Mouse (Mus musculus): ENCODE data around the gene Irs2. TPM values are rescaled to one million over a fixed set of nuclear protein-coding genes. Genes with fewer than 3 reads are reported as not detected.

Irs2 gene
- total RNA-seq, 2 experiments from 2014 or later, result 15.8 to 16.5 TPM

DNA sequence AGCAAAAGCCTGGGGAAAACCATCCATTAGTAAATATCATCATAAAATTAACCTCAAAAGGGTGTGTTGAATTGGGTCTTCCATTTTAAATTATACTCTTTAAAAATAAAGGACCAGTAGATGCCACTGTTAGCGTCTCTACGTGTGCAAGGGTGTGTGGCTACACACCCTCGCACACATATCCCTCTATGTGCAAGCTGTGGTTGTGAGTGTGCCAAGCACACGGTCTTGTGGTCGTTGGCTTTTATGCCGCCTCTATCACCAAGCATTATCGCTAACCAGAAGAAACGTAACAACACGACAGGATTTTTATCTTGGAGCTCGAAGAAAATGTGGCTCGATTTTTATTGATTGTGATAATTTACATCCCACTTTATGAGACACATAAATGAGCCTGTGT is 2.1 kb upstream of the Irs2 start:
- no peak for DNase-seq (ENCODE audit: low spot score in 2 of 2)

DNA sequence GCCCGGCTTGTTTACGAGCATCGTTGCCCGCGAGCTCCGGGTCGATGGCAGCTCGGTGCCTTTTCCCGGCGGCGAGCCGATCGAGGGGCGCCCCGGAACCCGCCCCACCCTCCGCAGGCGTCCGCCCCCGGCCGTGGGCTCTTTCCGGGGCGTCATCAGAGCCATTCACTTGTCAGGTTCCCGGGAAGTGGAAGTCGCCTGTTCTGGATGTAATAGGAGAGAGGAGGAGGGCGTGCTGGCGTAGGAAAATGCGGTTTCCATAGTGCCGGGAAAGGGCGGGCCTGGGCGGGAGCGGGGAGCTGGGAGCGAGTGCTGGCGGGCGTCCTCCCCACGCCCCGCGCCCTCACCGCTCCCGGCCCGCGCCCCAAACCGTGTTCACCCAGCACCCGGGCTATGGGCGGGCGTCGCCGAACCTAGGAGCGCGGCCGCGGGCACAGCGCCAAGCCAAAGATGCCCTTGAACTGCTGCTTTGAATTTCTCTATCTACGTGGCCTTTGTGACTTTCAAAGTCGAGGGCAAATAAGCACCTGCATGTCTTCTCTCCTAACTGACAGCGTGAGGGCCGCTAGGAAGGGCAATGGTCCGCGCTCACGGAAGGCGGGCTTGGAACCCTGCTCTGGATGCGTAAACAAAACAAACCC is 1.3 kb upstream of the Irs2 start:
- DNase-seq (ENCODE audit: low spot score in 2 of 2), result peak in 1 of 2 experiments; percentile 73

DNA sequence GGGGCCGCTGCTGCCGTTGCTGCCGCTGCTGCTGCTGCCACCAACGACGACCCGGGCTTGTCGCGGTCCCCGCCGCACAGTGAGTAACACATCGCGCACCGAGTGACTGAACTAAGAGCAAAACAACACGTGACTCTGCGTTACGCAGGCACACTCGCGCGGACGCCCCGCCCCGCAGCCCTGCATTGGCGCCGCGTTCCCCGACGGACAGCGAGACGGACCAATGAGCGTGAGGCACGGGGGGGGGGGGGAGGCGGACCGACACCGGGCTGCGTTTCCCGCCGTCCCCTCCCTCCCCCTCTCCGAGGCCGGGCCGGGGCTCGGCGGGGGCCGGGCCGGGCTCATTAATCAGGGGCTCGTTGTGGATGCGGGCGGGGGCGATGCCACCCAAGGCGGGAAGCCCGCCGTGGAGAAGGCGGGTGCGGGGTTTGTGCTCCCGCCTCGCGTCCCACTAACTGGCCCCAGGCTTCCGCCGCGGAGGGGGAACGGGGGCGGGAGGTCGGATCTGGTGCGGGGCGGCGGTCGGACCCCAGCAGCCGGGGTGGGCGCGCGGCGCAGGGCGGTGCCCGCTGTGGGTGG is 673 bp upstream of the Irs2 start:
- DNase-seq (ENCODE audit: low spot score in 2 of 2), result peak; percentile 95 to 97

DNA sequence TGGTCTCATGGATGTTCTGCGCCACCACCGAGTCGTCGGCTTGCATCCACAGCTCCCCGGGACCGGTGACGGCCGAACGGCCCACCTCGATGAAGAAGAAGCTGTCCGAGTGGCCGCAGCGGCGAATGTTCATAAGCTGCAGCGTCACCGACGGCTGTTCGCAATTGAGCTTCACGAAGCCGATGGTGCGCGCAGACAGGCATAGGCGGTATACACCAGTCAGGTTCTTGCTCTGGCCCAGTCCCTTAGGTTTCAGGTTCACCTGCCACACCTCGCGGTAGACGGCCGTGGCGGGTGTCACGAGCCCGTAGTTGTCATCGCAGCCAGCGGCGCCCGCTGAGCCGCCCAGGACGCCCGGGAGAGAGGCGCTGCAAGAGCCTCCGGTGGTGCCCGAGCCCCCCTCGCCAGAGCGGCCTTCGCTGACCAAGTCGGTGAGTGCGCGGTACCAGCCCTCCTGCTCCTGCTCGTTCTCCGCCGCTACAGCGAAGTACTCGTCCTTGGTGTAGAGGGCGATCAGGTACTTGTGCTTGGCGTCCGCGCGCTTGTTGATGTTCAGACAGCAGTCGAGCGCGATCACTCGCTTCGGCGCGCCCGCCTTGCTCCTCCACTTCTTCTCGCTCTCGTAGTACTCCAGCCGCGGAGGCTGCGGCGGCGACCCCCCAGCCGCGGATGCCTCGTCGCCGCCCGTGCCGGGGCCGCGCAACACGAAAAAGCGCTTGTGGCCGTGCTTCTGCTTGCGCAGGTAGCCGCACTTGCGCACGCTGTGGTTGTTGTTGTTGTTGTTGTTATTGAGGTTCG is 478 bp downstream of the Irs2 start:
- peak; percentile 40 to 63 for DNase-seq (ENCODE audit: low spot score in 2 of 2)

DNA sequence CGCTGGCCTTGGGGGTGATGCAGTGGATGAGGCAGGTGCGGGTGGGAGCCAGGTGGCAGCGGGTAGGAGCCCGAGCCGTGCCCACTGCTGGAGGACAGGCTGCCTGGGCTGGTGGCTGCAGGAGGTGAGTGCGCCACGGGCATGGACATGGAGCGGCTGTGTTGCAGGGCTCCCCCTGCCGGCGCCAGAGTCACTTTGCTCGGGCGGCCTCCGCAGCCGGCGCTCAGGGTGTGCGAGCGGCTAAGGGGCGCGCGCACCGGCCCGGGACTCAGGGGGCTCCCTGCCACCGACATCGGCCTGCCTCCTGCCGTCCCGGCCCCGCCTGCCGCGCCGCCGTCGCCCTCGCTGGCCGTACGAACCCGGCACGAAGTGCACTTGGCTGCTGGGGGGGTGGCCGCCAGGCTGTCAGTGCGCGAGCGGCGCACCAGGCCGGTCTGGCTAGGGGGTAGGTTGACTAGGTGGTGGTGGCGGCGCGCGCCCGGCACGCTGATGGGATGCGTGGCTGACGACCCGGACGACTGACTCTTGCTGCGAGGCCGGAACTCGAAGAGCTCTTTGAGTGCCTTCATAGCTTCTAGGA is 1.2 kb downstream of the Irs2 start:
- DNase-seq (ENCODE audit: low spot score in 2 of 2), result peak; percentile 80 to 89

DNA sequence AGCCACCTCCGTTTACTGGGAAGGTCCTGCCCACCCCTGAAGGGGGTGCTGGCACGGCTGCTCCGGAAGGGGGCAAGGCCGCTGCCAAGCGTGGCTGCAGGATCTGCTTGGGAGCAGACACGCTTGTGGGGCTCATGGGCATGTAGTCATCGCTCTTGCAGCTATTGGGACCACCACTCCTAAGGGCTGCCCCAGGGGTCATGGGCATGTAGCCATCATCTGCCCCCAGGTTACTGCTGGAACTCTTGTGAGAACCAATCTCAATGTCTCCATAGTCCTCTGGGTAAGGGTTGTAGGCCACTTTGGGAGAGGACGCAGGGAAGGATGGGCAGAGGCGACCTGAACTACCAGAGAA is 2.0 kb downstream of the Irs2 start:
- no peak for DNase-seq (ENCODE audit: low spot score in 2 of 2)

DNA sequence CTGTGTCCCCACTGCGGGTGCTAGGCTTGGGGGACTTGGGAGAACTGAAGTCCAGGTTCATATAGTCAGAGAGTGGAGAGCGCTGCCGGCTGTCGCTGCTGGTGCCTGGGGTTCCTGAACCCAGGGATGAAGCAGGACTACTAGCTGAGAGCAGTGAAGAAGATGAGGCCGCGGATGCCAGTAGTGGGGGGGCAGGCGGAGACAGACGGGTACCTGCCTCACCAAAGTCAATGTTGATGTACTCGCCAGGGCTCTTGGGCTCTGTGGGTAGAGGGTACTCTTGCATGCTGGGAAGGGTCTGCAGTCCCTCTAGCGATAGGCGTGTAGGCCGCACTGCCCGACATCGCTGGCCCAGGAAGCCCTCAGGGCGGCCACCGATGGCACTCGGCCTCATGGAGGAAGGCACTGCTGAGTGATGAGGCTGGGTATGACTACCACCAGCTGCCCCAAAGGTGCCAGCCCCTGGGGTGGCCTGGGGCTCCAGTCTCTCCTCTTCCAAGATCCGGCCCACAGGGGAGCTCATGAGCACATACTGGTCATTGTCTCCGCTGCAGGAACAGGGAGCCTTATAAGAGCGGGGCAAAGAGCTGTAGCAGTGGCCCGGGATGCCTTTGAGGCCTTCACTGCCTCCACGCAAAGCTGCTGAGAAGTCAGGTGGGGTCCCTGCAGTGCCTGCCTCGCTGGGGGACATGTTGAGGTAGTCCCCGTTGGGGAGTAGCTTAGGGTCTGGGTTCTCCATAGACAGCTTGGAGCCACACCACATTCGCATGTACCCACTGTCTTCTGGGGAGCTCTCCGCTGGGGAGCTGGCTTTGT is 2.6 kb downstream of the Irs2 start:
- DNase-seq (ENCODE audit: low spot score in 2 of 2), result peak in 1 of 2 experiments; percentile 20

DNA sequence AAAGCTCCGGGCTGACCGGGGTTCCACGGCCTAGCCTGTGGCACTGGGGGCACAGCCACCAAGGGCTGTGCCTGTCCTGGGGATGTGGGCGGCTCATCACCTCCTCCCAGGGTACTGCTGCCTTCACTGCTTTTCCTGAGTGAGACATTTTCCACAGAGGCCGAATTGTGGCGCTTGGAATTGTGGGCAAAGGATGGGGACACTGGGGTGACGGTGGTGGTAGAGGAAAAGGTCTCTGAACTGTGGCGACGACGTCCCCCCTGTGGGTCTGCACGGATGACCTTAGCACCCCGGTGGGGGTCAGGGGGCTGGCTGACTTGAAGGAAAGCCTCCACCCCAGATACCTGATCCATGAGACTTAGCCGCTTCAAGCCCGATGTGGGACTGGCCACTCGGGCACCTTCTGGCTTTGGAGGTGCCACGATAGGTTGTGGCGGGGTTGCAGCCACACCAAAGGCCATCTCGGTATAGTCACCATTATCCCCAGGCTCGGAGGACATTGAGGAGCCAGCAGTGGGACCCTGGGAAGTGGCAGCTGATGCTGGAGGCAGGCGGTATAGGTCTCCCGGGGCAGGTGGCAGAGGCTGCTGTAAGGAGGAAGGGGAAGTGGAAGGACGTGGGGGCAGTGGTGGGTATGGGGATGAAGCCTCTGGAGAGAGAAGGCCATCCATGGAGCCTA is 3.3 kb downstream of the Irs2 start:
- DNase-seq (ENCODE audit: low spot score in 2 of 2), result no peak

DNA sequence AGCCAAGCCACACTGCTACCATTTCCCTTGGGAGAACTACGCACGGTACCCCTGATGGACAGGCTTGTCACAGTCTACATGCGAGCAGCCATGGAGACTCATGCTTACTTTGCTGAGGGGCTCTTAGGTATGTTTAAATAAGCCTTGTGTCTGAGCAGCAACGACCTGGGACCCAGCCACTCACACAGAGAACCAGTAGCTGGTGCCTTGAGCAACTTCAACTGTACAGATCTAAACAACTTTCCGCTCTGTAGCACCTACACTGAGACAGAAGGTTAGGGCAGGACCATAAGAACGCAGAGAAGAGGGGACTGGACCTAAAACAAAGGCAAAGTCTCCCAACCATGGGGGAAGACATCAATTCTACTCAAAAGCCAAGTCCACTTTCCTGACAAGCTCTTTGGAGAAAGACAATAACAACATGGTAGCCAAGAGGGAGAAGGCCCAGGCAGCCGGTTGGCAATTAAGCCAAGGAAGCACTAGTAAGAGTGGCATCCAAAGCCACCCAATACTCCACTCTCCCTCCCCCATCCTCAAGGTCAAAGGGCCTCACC is 4.3 kb downstream of the Irs2 start:
- DNase-seq (ENCODE audit: low spot score in 2 of 2), result no peak

DNA sequence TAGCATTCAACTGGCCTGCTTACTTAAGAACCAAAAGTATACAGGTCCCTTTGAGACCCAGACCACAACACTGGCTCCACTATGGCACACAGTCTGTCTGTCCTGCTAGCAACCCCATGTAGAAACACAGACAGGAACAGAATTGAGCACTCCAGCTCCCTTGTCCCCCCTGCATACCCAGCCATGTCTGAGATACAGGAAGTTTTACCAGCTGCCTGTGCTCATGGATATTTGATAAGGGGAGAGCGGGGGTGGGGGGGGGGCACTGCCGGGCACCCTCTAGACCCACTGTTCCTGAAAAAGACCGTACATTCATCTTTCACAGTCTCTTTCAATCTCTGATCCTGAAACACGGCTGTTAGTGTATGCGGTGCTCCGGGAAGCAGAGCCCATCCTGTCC is 5.0 kb downstream of the Irs2 start:
- no peak for DNase-seq (ENCODE audit: low spot score in 2 of 2)

DNA sequence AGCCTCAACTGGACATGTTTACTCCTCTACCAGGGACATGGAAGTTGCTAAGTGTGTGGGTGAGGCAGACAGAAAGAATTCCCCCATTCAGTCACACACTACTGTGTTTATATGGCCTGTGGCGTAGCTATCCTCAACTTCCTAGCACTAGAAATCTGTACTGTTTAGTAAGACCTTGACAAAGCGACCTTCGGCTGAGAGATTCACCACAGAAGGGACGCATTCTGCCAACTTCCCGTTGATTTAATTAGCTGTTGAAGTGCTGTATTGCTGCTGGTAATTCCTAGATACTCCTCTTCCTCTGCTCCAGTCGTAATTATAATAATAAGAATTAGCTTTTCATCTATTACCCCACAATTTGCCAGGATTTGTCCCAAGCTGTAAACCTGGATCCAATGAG is 5.4 kb downstream of the Irs2 start:
- DNase-seq (ENCODE audit: low spot score in 2 of 2), result no peak

DNA sequence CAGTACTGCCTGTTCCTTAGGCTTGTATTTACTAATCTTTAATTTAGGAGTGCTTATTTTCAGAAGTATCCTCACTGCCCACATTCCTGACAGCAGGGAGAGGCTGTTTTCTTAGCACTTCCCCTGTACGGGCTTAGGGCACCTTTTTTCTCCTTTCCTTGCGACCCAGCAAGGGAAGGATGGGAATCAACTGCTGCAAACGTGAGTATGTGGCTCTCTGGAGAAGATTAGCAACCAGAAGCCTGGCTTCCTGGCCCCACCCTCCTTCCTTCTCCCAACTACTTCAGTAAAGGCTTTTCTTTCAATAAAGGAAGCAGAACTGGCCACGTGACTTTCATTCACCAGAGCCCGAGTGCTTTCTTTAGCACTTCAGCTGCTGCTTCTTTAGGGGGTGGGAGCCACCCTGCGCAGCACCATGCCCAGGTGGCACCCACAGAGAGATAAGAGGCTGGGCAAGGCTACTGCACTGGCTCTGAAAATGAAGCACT is 7.2 kb downstream of the Irs2 start:
- DNase-seq (ENCODE audit: low spot score in 2 of 2), result no peak

DNA sequence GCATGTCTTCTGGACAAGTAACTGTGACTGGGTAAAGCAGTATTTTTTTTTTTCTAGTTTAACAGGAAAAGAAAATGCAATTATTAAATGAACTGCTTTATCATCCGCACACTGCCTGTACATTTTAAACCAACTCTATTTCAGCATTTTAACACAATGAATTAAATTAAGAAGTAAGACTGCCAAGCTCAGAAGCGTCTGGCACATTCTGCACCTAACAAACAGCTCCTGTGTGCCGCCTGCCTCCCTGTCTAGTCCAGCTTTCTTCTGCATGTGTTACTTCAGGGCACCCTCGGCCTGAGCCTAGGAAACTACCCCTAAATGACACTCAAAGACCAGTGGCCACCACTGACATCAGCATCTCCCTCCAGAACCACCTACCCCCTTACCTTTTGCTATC is 8.7 kb downstream of the Irs2 start:
- DNase-seq (ENCODE audit: low spot score in 2 of 2), result no peak

DNA sequence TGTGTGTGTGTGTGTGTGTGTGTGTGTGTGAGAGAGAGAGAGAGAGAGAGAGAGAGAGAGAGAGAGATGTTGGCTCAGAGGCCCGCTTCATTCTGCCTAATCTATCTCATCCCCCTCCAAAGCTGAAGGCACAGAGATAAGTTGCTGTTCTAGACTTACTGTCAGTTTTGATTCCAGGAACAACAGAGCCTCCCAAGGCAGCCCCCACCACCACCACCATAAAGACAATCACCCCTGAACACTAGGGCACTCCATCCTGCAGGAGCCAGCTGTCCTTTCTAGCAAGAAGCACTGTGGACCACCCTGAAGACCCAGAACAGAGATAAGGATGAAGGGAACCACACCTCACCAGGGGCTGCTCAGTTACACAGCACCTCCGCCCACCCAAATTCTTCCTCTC is 12.0 kb downstream of the Irs2 start:
- no peak for DNase-seq (ENCODE audit: low spot score in 2 of 2)

DNA sequence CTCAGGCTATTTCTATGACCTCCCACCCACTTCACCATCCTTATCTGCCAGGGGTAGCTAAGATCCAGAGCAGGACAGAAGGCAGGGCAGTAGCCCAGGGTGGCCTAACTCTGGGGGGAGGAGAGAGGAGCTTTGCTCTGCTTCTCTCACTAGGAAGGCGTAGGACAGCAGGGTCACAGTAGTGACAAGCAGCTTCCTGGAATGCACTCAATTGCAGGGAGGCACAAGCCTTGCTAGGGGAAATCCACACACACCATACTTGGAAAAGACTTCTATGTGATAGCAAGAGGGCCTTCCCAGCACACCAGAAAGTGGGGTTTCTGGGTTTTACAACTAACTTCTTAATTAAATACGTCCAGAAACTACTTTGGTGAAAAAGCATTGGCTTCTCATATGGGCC is 12.5 kb downstream of the Irs2 start:
- DNase-seq (ENCODE audit: low spot score in 2 of 2), result no peak

DNA sequence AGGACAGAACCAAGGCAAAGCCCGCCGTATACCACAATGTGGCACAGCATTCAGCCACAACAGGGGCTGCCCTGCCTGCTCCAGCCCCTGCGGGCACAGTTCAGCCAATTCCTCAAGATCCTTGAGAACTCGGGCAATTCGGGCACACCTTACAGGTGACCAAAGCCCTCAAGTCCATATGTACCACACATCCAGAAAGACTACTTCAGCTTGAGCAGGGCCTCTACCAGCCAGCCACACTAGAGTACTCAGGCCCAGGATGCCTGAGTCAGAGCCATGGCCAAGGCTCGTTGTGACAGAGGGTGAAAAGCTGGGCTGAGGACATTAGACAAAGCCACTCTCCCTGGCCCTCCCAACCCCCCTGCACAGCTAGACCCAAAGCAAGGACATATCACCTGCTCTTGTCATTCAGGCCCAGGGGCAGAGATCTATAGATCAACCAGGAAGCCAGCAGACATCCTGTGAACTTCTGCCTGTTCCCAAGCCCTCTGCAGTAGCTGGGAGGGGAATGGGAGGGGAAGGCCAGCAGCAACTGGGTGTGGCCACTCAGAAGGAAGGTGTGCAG is 13.8 kb downstream of the Irs2 start:
- no peak for DNase-seq (ENCODE audit: low spot score in 2 of 2)

DNA sequence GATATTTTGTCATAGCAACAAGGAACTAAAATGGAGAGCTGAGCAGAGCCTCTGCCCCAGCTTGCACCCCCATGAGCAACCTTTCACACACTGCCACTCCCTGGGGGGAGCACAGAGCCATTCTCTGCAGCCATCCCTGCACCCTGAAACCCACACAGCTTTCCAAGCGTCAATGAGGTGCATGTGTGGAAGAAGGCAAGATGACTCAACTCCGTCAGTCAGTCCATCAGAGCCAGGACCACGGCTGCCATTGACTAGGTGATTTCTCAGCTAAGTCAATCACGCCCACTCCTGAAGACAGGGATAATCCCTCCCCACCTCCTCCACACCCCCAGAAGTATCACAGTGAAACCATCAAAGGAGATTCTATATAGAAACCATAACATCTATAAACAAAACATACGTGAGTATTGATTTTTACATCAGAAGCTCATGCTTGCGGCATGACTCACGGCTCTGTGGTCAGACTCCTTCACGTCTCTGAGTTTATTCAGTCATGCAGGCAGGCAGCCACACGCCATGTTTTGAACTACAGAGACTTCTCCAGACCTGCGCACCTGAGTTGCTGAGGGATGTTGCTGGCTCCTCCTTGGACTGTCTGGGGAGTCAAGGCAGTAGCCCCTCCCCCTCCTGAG is 14.6 kb downstream of the Irs2 start:
- no peak for DNase-seq (ENCODE audit: low spot score in 2 of 2)

DNA sequence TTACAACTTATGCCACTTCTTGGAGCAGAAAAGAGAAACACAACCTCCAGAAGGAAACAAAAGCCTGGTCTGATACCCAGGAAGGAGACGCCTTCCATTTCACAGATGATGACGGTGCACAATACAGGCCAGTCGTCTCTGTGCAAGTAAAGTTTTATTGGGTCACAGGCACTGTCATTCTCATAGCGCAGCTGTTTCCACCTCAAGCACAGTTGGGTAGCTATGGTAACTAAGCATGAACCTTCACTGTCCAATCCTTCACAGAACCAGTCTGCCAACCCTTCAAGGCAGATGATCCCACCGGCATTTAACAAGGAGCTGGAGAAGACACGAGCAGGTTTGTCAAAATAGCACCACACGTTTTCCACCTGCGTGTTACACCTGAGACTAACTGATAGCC is 16.2 kb downstream of the Irs2 start:
- DNase-seq (ENCODE audit: low spot score in 2 of 2), result no peak

DNA sequence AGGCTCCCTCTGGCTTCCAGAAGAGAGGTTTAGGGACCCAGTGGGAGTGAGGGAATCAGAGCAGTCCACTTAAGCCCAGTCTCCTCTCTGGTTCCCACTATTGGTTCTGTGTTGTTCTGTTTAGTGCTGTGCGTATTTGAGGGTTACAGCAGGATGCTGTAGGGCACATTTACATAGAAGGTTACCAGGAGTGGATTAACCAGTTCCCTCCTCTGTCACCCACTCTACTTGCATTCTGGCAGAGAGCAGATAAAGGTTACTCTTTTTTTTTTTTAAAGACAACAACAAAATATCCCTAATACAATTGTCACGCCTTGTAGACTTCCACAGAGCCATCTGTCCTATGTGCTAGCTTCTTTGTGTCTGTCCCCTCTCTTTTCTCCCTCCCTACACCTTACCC is 16.9 kb downstream of the Irs2 start:
- DNase-seq (ENCODE audit: low spot score in 2 of 2), result no peak
